Mouse (Mus musculus) liver, embryonic 14.5 days (tissue): Measurements from ENCODE around the gene Gart.

Experiments used
- CTCF ChIP-seq: IDR thresholded peaks from 2 replicates; pipeline ENCODE4 v1.5.1; 2016; ENCODE audit warnings: antibody characterized with exemption, low read depth, control low read depth
- EP300 ChIP-seq: IDR thresholded peaks from 2 replicates; pipeline ENCODE4 v1.6.1; 2016; ENCODE audit warnings: antibody characterized with exemption, low read depth

- TF ChIP-seq CTCF (no peak), EP300 (no peak)
These were observed 60.5 kb downstream of the Gart start for GRCm38 (mm10) chr16:91586244-91586643.
